Mouse (Mus musculus) thymus, adult 18-20 months (tissue): ENCODE results near the gene Caln1.

Source experiments
- DNase-seq, 2 experiments: peaks; one replicate each; pipeline ENCODE4 v3.0.0; 2022; ENCODE audit warnings: mixed read lengths in 2 of 2

The Caln1 gene

GRCm38 (mm10) chr5:130702361-130702760 is 333.1 kb downstream of the Caln1 start:
- no peak for DNase-seq

GRCm38 (mm10) chr5:130704866-130705265 is 335.6 kb downstream of the Caln1 start:
- no peak for DNase-seq

GRCm38 (mm10) chr5:130706202-130706855 is 337.1 kb downstream of the Caln1 start:
- no peak for DNase-seq

GRCm38 (mm10) chr5:130707755-130708154 is 338.5 kb downstream of the Caln1 start:
- DNase-seq, result no peak

- DNase-seq, result no peak
Measured at GRCm38 (mm10) chr5:130708616-130709015, 339.4 kb downstream of the Caln1 start.

- DNase-seq, result no peak
Measured at GRCm38 (mm10) chr5:130711643-130712042, 342.4 kb downstream of the Caln1 start.

GRCm38 (mm10) chr5:130712281-130712680 is 343.0 kb downstream of the Caln1 start:
- no peak for DNase-seq

- no peak for DNase-seq
Measured at GRCm38 (mm10) chr5:130715181-130715580, 345.9 kb downstream of the Caln1 start.

GRCm38 (mm10) chr5:130718385-130718784 is 349.1 kb downstream of the Caln1 start:
- DNase-seq, result no peak

- no peak for DNase-seq
Measured at GRCm38 (mm10) chr5:130742171-130742570, 372.9 kb downstream of the Caln1 start.

GRCm38 (mm10) chr5:130757517-130757916 is 388.3 kb downstream of the Caln1 start:
- DNase-seq, result no peak

- DNase-seq, result no peak
Measured at GRCm38 (mm10) chr5:130765784-130766183, 396.5 kb downstream of the Caln1 start.

GRCm38 (mm10) chr5:130771061-130771741 is 401.9 kb downstream of the Caln1 start:
- no peak for DNase-seq

- DNase-seq, result no peak
Measured at GRCm38 (mm10) chr5:130772491-130772890, 403.2 kb downstream of the Caln1 start.

- no peak for DNase-seq
Measured at GRCm38 (mm10) chr5:130774946-130775345, 405.7 kb downstream of the Caln1 start.

- DNase-seq, result no peak
Measured at GRCm38 (mm10) chr5:130792755-130793452, 423.6 kb downstream of the Caln1 start.

- no peak for DNase-seq
Measured at GRCm38 (mm10) chr5:130797713-130798112, 428.5 kb downstream of the Caln1 start.

GRCm38 (mm10) chr5:130810314-130810713 is 441.1 kb downstream of the Caln1 start:
- DNase-seq, result no peak

GRCm38 (mm10) chr5:130810846-130811245 is 441.6 kb downstream of the Caln1 start:
- no peak for DNase-seq

- DNase-seq, result no peak
Measured at GRCm38 (mm10) chr5:130811266-130811665, 442.0 kb downstream of the Caln1 start.

- no peak for DNase-seq
Measured at GRCm38 (mm10) chr5:130811966-130812365, 442.7 kb downstream of the Caln1 start.

GRCm38 (mm10) chr5:130812556-130812955 is 443.3 kb downstream of the Caln1 start:
- no peak for DNase-seq

- no peak for DNase-seq
Measured at GRCm38 (mm10) chr5:130813089-130813488, 443.8 kb downstream of the Caln1 start.

- no peak for DNase-seq
Measured at GRCm38 (mm10) chr5:130815352-130815751, 446.1 kb downstream of the Caln1 start.
